Mouse (Mus musculus): ENCODE data around the gene Cacna2d1.

Gene Cacna2d1

GRCm38 (mm10) chr5:16045147-16045878 lies 110.8 kb downstream of the Cacna2d1 start:
- no peak for ATAC-seq (ENCODE audit: insufficient number of reproducible peaks, low FRiP score, low TSS enrichment)

- no peak for ATAC-seq (ENCODE audit: insufficient number of reproducible peaks, low FRiP score, low TSS enrichment)
Measured at GRCm38 (mm10) chr5:16047452-16048191, 113.1 kb downstream of the Cacna2d1 start.

- ATAC-seq (ENCODE audit: insufficient number of reproducible peaks, low FRiP score, low TSS enrichment) = peak; percentile 81
Measured at GRCm38 (mm10) chr5:16056795-16057194, 122.3 kb downstream of the Cacna2d1 start.

GRCm38 (mm10) chr5:16062773-16063172 lies 128.3 kb downstream of the Cacna2d1 start:
- 0 out of 2 replicates have a peak, but pooled peaks have one; percentile 20 for ATAC-seq (ENCODE audit: insufficient number of reproducible peaks, low FRiP score, low TSS enrichment)

GRCm38 (mm10) chr5:16063273-16063672 lies 128.8 kb downstream of the Cacna2d1 start:
- ATAC-seq (ENCODE audit: insufficient number of reproducible peaks, low FRiP score, low TSS enrichment) = no peak

GRCm38 (mm10) chr5:16063949-16064348 lies 129.5 kb downstream of the Cacna2d1 start:
- ATAC-seq (ENCODE audit: insufficient number of reproducible peaks, low FRiP score, low TSS enrichment) = no peak

GRCm38 (mm10) chr5:16065816-16066215 lies 131.3 kb downstream of the Cacna2d1 start:
- ATAC-seq (ENCODE audit: insufficient number of reproducible peaks, low FRiP score, low TSS enrichment) = no peak

- no peak for ATAC-seq (ENCODE audit: insufficient number of reproducible peaks, low FRiP score, low TSS enrichment)
Measured at GRCm38 (mm10) chr5:16082253-16082652, 147.8 kb downstream of the Cacna2d1 start.

GRCm38 (mm10) chr5:16086979-16087902 lies 152.8 kb downstream of the Cacna2d1 start:
- peak; percentile 45; the same call in 1 of the 2 replicates for ATAC-seq (ENCODE audit: insufficient number of reproducible peaks, low FRiP score, low TSS enrichment)

- ATAC-seq (ENCODE audit: insufficient number of reproducible peaks, low FRiP score, low TSS enrichment) = no peak
Measured at GRCm38 (mm10) chr5:16087995-16088394, 153.5 kb downstream of the Cacna2d1 start.

- ATAC-seq (ENCODE audit: insufficient number of reproducible peaks, low FRiP score, low TSS enrichment) = no peak
Measured at GRCm38 (mm10) chr5:16092540-16092939, 158.0 kb downstream of the Cacna2d1 start.

- ATAC-seq (ENCODE audit: insufficient number of reproducible peaks, low FRiP score, low TSS enrichment) = no peak
Measured at GRCm38 (mm10) chr5:16093071-16093693, 158.7 kb downstream of the Cacna2d1 start.

GRCm38 (mm10) chr5:16095345-16095744 lies 160.9 kb downstream of the Cacna2d1 start:
- peak; percentile 94 for ATAC-seq (ENCODE audit: insufficient number of reproducible peaks, low FRiP score, low TSS enrichment)

GRCm38 (mm10) chr5:16098766-16099165 lies 164.3 kb downstream of the Cacna2d1 start:
- no peak for ATAC-seq (ENCODE audit: insufficient number of reproducible peaks, low FRiP score, low TSS enrichment)

GRCm38 (mm10) chr5:16101820-16102219 lies 167.3 kb downstream of the Cacna2d1 start:
- no peak for ATAC-seq (ENCODE audit: insufficient number of reproducible peaks, low FRiP score, low TSS enrichment)

- ATAC-seq (ENCODE audit: insufficient number of reproducible peaks, low FRiP score, low TSS enrichment) = no peak
Measured at GRCm38 (mm10) chr5:16105701-16106100, 171.2 kb downstream of the Cacna2d1 start.

GRCm38 (mm10) chr5:16110643-16111042 lies 176.2 kb downstream of the Cacna2d1 start:
- ATAC-seq (ENCODE audit: insufficient number of reproducible peaks, low FRiP score, low TSS enrichment) = no peak

GRCm38 (mm10) chr5:16113879-16114278 lies 179.4 kb downstream of the Cacna2d1 start:
- ATAC-seq (ENCODE audit: insufficient number of reproducible peaks, low FRiP score, low TSS enrichment) = no peak

GRCm38 (mm10) chr5:16121334-16121733 lies 186.8 kb downstream of the Cacna2d1 start:
- no peak for ATAC-seq (ENCODE audit: insufficient number of reproducible peaks, low FRiP score, low TSS enrichment)

- ATAC-seq (ENCODE audit: insufficient number of reproducible peaks, low FRiP score, low TSS enrichment) = no peak
Measured at GRCm38 (mm10) chr5:16122110-16122509, 187.6 kb downstream of the Cacna2d1 start.
